Mouse (Mus musculus) urinary bladder, postnatal 25 days (tissue): ENCODE data around the gene Trp53bp2.
A peak's percentile ranks its signal among the peaks of the same experiment; 100 is the strongest.

ENCODE experiments used
- DNase-seq: peaks from one replicate; pipeline ENCODE4 v3.0.0; 2022; ENCODE audit warnings: low spot score

The Trp53bp2 gene

DNA sequence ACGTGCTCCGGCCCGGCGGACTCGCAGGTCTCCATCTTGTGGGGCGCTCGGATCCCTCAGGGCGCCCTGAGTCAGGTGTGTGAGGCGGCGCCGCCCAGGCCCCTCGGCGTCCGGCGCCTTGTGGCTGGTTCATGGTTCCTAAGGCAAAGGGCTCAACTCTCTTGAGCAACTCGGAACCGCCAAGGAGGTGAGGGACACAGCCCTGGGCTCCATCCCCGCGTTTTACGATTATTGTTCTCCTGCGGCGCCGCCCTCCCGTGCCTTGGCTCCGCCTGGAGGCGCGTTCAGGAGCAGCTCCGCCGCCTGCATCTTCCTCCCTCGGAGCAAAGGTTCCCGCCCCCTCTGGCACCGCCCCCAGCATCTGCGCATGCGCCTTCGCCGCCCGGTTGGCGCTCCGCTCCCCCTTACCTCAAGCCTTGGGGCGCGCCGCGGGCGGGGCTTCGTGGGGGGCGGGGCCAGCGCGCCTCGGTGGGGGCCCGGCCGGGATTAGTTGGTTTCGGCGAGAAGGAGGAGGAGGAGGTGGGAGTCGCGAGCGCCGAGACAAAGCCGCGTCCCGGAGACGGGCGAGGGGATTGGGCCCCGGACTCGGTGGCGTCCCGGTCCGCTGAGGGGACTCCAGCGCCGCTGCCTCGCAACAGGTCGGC lies at the start of gene Trp53bp2:
Gene Trp53bp2 (plus strand): TSS at position 489 of the 644 bp plus-strand sequence.
- DNase-seq: peak; percentile 100

GRCm38 (mm10) chr1:182362703-182363102 lies 46.3 kb upstream of the Trp53bp2 start:
- DNase-seq: no peak

DNA sequence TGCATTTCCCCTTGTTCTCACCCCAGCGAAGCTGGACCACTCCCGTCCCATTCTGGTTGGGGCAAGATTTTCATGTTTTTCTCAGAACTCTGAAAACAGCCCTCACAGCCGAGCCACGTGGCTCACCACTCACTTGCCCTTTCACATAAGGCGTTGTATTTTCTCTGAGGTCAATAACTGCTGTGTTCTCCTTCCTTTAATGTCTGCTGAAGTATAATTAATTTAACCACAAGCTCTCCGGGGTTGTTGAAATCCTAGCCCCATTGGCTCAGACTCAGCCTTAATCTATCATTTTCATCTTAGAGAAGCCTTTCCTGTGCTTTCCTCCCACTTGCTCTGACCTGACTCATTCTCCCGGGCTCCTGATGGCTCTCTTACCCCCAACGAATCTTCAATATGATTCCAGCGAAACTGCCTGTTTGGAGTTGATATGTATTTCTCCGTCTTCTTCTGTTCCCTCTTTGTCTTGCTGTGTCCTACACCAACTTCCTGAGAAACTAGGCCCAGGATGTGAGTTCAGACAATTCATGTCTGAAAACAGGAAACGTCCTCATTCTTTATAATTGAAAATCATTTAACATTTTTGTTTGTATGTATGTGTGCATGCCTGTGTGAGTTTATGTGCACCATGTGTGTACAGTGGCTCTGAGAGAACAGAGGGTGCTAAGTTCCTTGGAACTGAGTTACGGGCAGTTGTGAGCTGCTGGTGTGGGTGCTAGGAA lies 45.1 kb upstream of the Trp53bp2 start:
- DNase-seq: no peak

DNA sequence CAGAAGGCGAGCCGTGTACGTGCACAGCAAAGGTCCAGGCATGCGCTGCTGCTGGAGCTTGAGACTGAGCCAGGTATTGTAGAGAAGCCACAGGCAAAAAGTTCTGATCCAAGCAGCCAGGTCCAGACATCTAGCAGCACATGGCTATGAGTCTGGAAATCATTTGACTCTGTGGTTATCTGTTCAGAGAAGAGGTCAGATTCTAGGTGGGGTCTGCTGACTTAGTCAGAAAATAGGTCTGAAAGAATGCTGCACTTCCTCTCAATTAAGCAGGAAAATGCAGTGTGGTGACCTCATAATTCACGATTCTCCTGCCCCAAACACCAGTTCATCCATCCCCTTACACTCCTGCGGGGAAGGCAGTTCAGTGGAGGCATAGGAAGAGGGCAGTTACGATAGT lies 40.7 kb upstream of the Trp53bp2 start:
- no peak for DNase-seq

GRCm38 (mm10) chr1:182368782-182369181 lies 40.2 kb upstream of the Trp53bp2 start:
- no peak for DNase-seq

GRCm38 (mm10) chr1:182369435-182369834 lies 39.5 kb upstream of the Trp53bp2 start:
- no peak for DNase-seq

DNA sequence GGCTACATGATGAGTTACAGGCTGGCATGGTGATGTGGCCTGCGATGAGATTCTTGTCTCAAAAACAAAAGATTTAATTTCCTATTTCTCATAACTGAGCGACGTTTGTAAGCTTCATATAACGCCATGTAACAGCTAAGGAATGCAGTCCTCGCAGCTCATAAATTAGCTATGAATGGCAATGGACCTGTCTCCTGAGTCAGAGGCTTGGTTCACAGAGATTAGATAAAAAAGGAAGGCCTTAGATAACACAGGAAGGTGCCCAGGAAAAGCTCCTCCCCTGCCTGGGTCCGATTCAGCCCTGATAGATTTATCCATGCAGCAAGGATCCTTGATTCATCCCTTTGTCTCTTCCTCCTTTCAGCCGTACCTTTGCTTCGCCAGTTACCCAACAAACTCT lies 37.1 kb upstream of the Trp53bp2 start:
- DNase-seq: no peak

- DNase-seq: no peak
Observed at GRCm38 (mm10) chr1:182376221-182376620, 32.8 kb upstream of the Trp53bp2 start.

- DNase-seq: no peak
Observed at GRCm38 (mm10) chr1:182376826-182377225, 32.1 kb upstream of the Trp53bp2 start.

GRCm38 (mm10) chr1:182377519-182377918 lies 31.5 kb upstream of the Trp53bp2 start:
- no peak for DNase-seq

DNA sequence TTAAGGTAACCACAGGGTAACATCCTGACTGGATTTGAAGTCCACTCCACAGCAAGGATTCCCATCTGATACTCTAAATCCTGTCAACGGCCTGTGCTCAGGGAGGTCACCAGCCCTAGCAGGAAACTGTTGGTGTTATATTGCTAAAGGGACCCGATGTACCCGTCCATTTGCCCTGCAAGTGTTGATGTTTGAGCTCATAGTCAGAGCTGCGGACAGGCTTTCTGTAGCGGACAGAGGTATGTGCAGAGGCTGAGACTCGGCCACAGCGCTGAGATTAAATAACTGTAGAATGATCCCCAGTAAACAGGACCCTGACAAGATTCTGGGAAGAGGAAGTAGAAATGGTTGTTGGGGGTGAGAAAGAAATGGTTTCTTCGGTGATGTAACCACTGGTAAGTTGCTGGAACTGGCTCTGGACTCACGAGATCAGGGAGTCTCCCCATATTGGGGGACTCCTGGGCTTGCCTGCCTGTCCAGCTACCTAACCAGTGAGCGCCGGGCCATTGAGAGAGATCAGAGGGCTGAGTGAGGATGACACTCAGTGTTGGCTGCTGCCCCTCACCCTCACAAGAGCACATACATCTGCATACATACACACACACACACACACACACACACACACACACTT lies 30.7 kb upstream of the Trp53bp2 start:
- DNase-seq: no peak

DNA sequence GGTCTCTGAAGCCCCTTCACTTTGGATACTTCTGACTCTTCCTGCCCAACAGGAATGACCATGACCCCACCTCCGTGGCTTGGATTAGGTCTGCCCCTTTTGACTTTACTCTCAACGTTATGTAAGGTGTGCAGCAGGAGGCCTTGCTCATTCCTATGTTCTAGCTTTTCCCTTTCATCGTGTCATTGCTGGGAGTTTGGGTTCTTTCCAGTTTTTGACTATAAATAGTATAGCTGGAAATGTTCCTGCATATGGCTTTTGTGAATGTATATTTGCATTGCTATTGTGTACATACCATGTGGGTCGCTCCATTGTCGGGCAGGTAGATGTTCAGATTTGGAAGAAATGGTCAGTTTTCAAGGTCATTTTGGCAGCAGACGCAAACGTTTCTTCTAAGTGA lies 30.1 kb upstream of the Trp53bp2 start:
- DNase-seq: no peak

- no peak for DNase-seq
Observed at GRCm38 (mm10) chr1:182380683-182381082, 28.3 kb upstream of the Trp53bp2 start.

DNA sequence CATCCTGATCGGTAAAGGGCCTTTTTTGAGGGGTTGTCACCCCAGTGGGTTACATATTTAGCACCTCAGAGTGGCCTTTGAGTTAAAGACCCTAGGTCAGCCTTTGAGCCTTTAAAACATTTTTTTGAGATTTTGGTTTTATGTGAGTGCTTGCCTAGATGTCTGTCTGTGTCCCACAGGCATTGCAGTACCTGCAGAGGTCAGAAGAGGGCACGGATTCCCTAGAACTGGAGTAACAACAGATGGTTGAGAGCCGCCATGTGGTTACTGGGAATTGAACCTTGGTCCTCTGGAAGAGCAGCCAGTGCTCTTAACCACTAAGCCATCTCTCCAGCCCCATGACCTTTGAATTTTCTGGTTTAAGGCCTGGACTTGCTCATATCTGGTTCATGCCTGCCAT lies 27.6 kb upstream of the Trp53bp2 start:
- DNase-seq: no peak

DNA sequence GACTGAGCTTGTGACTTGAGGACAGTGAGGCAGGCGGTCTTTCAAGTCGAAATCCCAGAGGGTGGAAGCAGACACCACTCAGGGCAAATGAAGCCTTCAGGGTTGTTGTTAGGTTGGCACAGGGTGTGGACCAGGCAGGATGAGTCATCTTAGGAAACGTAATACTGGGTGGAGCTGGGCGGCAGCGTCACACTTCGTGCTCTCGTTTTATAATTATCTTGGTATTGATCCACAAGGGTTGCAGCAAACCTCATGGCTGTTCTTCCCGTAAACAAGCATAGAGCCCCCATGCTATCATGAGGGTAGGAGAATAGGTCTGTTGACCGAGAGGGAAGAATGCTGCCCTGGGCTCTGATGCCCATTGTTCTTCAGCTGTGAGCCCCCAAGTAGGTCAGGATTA lies 25.9 kb upstream of the Trp53bp2 start:
- DNase-seq: no peak

DNA sequence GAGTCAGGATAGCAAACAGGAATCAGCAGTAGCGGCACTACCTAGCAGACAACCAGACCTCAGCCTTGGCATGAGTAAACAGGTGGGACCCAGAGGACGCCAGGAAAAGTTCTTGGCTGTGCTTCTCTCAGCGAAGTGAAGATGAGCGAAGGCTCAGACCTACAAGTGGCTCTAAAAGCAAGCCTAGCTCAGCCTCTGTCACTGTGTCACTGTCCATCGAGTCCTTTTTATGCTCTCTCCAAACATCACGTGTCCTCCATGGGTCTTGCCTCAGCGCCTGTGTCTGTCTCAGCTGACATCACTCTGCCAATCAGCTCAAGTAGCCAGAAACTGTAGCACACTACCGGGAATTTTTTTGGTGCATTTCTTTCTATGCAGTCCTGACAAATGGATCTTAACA lies 22.5 kb upstream of the Trp53bp2 start:
- DNase-seq: no peak

DNA sequence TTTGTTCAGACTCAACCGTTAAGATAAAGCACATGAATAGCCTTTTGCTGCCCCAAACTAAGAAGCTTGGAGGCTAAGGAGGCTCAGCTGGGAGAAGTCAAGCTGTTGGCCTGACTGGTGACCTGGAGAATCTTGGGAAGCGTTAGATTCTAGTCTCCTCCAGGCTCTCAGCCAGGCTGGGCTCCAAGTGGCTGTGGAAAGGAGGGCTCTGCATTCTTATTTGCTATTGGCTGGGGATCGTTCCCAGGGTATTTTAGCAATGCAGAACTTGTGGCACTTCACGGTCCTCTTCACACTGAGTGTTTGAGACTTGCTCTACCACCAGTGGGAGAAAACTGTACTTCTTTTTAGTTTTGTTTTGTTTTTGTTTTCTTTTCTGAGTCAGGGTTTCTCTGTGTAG lies 20.2 kb upstream of the Trp53bp2 start:
- DNase-seq: no peak

GRCm38 (mm10) chr1:182398171-182398570 lies 10.8 kb upstream of the Trp53bp2 start:
- peak; percentile 19 for DNase-seq

- peak; percentile 29 for DNase-seq
Observed at GRCm38 (mm10) chr1:182398780-182399179, 10.2 kb upstream of the Trp53bp2 start.

DNA sequence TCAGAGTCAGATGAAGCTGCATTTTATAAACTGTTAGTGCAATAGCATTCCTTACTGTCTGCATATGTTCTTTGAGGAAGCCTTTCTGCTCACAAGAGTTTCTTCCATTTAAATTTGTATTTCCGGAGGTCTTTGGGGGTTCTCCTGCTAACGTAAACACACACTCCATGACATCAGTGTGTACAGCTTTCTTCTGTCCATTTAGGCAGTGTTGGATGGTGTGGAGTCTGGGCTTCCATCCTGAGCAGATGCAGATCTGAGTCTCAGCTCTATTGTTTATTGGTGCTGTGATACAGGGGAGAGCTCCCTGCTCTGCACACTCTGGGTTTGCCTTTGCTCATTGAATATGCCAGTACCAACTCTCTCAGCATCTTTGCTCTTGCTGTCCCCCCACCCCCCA lies 9.8 kb upstream of the Trp53bp2 start:
- DNase-seq: no peak

GRCm38 (mm10) chr1:182399908-182400307 lies 9.1 kb upstream of the Trp53bp2 start:
- DNase-seq: no peak

DNA sequence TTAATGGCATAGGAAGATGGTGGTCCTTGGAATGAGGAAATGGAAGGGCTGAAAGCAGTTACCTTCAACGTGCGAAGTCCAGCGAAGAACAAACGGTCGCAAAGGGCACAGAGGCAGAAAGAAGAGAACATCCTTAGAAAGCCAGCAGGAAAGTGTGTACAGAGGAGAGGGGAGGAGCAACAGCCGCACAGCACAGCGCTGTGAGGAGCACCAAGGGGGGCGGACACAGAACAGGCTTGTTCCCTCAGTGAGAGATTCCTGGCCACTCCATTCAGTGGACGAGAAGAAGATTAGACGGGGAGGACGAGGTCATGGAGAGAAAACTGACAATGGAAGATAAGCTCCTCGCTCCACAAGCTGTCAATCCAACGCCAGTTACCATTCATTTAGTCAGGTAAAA lies 5.9 kb upstream of the Trp53bp2 start:
- DNase-seq: no peak

GRCm38 (mm10) chr1:182406621-182407020 lies 2.4 kb upstream of the Trp53bp2 start:
- no peak for DNase-seq
